Mouse (Mus musculus) limb, embryonic 13.5 days (tissue): ENCODE measurements at regions not wholly inside any gene's neighbourhood (a gene's known extent, or its start where the extent isn't known, plus 50 kb on each side); places are given as distances from the start of the nearest gene placed in this dataset.

Source experiments
- ATAC-seq: fragments of 200-750 bp; cut with Nextera tagmentation; 2 replicates; pipeline ENCODE4 v1.8.0; 2017; ENCODE audit warnings: low read depth, moderate number of reproducible peaks, moderate TSS enrichment; ENCODE audit not compliant: low FRiP score
- H3K27ac ChIP-seq: fragments of 300-500 bp; sonication (generic); 2 replicates; pipeline ENCODE4 v1.5.1; 2015; ENCODE audit warnings: inconsistent platforms, mild to moderate bottlenecking, moderate library complexity
- H3K27me3 ChIP-seq: fragments of 300-500 bp; sonication (generic); 2 replicates; pipeline ENCODE4 v1.6.1; 2015; ENCODE audit warnings: mild to moderate bottlenecking, inconsistent platforms
- H3K36me3 ChIP-seq: fragments of 300-500 bp; sonication (generic); 2 replicates; pipeline ENCODE4 v1.6.1; 2015; ENCODE audit warnings: inconsistent platforms, mild to moderate bottlenecking, moderate library complexity
- H3K4me1 ChIP-seq: fragments of 300-500 bp; sonication (generic); 2 replicates; pipeline ENCODE4 v1.6.1; 2015; ENCODE audit warnings: inconsistent platforms
- H3K4me2 ChIP-seq: fragments of 300-500 bp; sonication (generic); replicated peaks from 2 replicates; pipeline ENCODE4 v1.6.1; 2015; ENCODE audit warnings: inconsistent platforms, mild to moderate bottlenecking, moderate library complexity
- H3K4me3 ChIP-seq: fragments of 300-500 bp; sonication (generic); 2 replicates; pipeline ENCODE4 v1.5.1; 2015; ENCODE audit warnings: moderate library complexity, mild to moderate bottlenecking, inconsistent platforms
- H3K9ac ChIP-seq: fragments of 300-500 bp; sonication (generic); 2 replicates; pipeline ENCODE4 v1.6.1; 2015; ENCODE audit warnings: mild to moderate bottlenecking, inconsistent platforms
- H3K9me3 ChIP-seq: fragments of 300-500 bp; sonication (generic); 2 replicates; pipeline ENCODE4 v1.6.1; 2016; ENCODE audit warnings: inconsistent platforms
- WGBS: fragments of 180-500 bp; shearing (Covaris S2); methylation state at CpG from one replicate; pipeline ENCODE4 v1.1.7; 2015; 5-methylcytosine and 5-hydroxymethylcytosine counted together

GRCm38 (mm10) chr12:9469655-9470470 lies 100.1 kb upstream of the Osr1 start:
- 43% methylated on average over 3 of the region's 3 CpGs for WGBS
- Histone ChIP-seq H3K4me2 (no peak overlapping the region), H3K27ac (no peak overlapping the region), H3K9ac (no peak overlapping the region), H3K27me3 (no peaks in the 10 kb centered on the region), H3K9me3 (no peaks in the 10 kb centered on the region), H3K4me1 (peaks cover 12% of the 10 kb centered on the region; the same call in 1 of the 2 replicates), H3K4me3 (no peak overlapping the region), H3K36me3 (no peaks in the 10 kb centered on the region)
- peak; percentile 79 for ATAC-seq

DNA sequence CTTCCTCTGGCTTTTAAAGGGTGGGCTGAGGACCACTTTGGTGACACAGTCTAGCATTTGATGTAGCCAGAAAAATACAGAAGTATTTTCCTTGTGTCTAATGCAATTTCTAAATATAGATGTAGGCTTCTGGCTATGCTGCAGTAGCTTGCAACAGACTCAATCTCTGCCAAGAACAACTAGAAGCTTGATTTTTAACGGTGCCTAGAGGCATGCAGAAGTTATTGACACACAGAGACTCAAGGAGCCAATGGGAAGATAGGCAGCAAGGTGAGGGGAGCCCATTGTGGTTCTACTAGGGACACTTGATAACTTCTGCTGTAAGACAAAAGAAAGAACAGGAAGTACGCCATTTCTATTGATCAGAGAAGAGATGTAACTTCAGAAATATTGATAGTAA lies 94.1 kb upstream of the Osr1 start:
- Histone ChIP-seq H3K9me3 (no peaks in the 10 kb centered on the region), H3K27ac (no peak overlapping the region), H3K4me2 (no peak overlapping the region), H3K4me3 (no peak overlapping the region), H3K4me1 (0 out of 2 replicates have a peak, but pooled peaks cover 8% of the 10 kb centered on the region), H3K9ac (no peak overlapping the region), H3K27me3 (no peaks in the 10 kb centered on the region), H3K36me3 (no peaks in the 10 kb centered on the region)
- WGBS, result 77% methylated on average over 2 of the region's 2 CpGs
- no peak for ATAC-seq

GRCm38 (mm10) chr12:9478201-9478600 lies 91.7 kb upstream of the Osr1 start:
- peak overlapping the region; percentile 55; the same call in 1 of the 2 replicates for H3K27ac ChIP-seq
- no peak overlapping the region for H3K4me2 ChIP-seq
- 0 out of 2 replicates have a peak, but pooled peaks cover 8% of the 10 kb centered on the region for H3K4me1 ChIP-seq
- no peaks in the 10 kb centered on the region for H3K36me3 ChIP-seq
- ATAC-seq, result no peak
- H3K27me3 ChIP-seq, result no peaks in the 10 kb centered on the region
- no peak overlapping the region for H3K9ac ChIP-seq
- H3K9me3 ChIP-seq, result no peaks in the 10 kb centered on the region
- H3K4me3 ChIP-seq, result no peak overlapping the region
- WGBS, result 11% methylated on average over 1 of the region's 1 CpGs

- Histone ChIP-seq H3K4me3 (no peak overlapping the region), H3K9ac (no peak overlapping the region), H3K4me2 (no peak overlapping the region), H3K4me1 (0 out of 2 replicates have a peak, but pooled peaks cover 6% of the 10 kb centered on the region), H3K9me3 (0 out of 2 replicates have a peak, but pooled peaks cover 5% of the 10 kb centered on the region), H3K27me3 (no peaks in the 10 kb centered on the region), H3K36me3 (no peaks in the 10 kb centered on the region), H3K27ac (no peak overlapping the region)
- ATAC-seq, result no peak
- 61% methylated on average over 8 of the region's 8 CpGs for WGBS
Measured at GRCm38 (mm10) chr12:9487674-9488413, 82.1 kb upstream of the Osr1 start.

DNA sequence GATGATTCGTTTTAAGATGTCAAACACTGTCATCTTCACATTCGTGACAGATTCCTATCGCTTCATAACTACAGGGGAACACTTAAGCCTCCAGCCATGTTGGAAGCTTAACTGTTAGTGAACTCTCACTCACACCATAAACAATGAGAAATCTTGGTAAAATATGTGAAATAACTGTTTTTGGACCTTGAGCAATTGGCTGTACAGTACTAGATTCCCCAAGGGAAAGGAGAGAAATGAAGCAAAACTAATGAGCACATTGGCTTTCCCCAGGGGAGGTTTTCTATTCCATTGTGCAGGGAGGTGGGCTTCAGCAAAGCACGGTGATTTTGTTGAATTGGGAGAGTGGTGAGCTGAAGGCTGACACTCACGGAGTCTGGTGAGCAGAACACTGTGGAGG lies 56.0 kb upstream of the Osr1 start:
- H3K27me3 ChIP-seq, result no peaks in the 10 kb centered on the region
- ATAC-seq, result no peak
- no peak overlapping the region for H3K4me3 ChIP-seq
- H3K4me2 ChIP-seq, result no peak overlapping the region
- H3K9ac ChIP-seq, result no peak overlapping the region
- no peaks in the 10 kb centered on the region for H3K36me3 ChIP-seq
- no peak overlapping the region for H3K27ac ChIP-seq
- H3K9me3 ChIP-seq, result no peaks in the 10 kb centered on the region
- no peaks in the 10 kb centered on the region for H3K4me1 ChIP-seq
- WGBS, result 73% methylated on average over 5 of the region's 5 CpGs

DNA sequence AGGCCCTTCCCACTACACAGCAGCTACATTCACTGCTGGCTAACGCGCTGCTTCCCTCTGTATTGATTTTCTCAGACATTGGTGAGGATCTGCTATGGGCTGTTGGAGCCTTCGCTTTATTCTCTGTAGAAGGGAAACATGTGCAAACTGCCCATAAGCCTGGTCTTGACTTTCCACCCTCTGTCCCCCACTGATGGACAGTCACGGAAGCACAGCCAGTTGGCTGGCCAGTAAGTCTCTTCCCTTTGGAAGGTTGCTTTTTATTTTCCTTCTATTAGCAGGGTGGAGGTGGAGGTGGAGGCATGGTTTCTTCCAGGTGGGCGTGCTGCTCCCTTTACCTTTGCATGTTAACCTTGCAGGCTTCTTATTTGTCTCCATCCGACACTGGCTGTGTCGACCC lies 51.1 kb upstream of the Osr1 start:
- H3K4me1 ChIP-seq, result peaks cover 4% of the 10 kb centered on the region; the same call in 1 of the 2 replicates
- no peaks in the 10 kb centered on the region for H3K9me3 ChIP-seq
- H3K9ac ChIP-seq, result no peak overlapping the region
- H3K36me3 ChIP-seq, result no peaks in the 10 kb centered on the region
- ATAC-seq, result no peak
- H3K27me3 ChIP-seq, result no peaks in the 10 kb centered on the region
- no peak overlapping the region for H3K4me2 ChIP-seq
- no peak overlapping the region for H3K4me3 ChIP-seq
- no peak overlapping the region for H3K27ac ChIP-seq
- WGBS, result 82% methylated on average over 7 of the region's 7 CpGs

DNA sequence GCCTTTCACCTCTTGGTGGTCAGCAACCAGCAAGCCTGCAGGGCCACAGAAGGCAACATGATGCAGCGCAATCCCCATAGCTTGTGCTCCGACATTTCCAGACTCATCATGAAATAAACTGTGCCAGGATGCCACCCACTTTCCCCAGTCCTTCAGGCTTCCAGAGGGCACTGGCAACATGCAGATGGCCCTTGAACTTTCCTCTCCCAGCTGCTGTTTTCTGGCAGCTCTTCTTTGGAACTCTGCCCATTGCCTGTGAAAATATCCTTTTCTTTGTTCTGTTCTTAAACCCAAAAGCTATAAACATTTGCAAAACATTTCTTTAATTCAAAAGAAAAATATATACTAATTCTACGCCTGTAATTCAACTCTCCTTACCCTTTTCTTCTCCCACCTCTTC lies 50.6 kb upstream of the Osr1 start:
- Histone ChIP-seq H3K36me3 (no peaks in the 10 kb centered on the region), H3K4me2 (no peak overlapping the region), H3K9me3 (no peaks in the 10 kb centered on the region), H3K4me1 (peaks cover 4% of the 10 kb centered on the region; the same call in 1 of the 2 replicates), H3K27ac (no peak overlapping the region), H3K27me3 (no peaks in the 10 kb centered on the region), H3K9ac (no peak overlapping the region), H3K4me3 (no peak overlapping the region)
- no peak for ATAC-seq
- 77% methylated on average over 3 of the region's 3 CpGs for WGBS
